Mouse (Mus musculus): ENCODE results near the gene App. TPM values are rescaled to one million over a fixed set of nuclear protein-coding genes. Genes with fewer than 3 reads are reported as not detected.

Gene App
- polyA plus RNA-seq, 1 experiment from 2014 or later = 132 TPM

DNA sequence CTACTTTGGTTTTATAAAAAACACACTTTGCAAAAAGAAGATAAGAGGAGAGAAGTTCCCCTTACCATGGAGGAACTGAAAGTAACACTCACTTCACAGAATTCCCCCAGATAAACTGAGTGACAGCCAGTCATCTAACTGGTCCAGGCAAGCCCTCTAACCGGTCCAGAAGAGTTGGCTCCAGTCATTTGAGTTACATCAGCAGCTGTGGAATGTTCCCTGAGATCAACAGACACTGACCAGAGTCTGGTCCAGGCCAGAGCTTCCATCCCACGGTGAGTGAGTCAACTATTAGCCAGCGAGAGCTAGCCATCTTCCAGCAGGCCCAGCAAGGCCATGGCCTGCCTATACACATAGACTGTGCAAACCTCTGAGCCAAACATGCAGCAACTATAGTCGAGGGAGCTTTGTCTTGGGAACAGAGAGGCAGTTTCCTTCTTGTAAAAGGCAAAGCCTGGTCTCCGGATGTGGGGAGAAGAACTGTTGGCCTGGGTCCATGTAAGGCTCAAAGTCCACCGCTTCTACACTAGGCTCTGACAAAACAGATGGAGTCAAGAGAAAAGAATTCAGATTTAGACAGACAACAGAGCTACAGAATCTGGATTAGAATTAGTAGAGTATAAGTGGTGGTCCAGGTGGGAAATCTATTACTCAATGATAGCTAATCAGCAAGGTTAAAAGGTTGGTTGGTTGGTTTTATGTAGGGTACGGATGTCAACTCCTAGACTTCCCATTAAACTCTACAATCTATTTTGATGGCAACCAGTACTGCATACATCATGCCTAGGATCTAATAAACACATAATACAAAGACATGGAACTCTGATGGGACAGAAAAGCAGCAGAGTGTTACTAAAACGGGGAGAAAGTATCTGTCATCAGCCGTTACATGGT, 24.7 kb downstream of the App start:
- DNase-seq (ENCODE audit: low spot score) (no peak), ATAC-seq (replicated peaks; ENCODE audit: low FRiP score, low TSS enrichment, low read depth) (no peak)
- 51% methylated on average over 9 of the region's 9 CpGs for WGBS
- H3K27ac ChIP-seq (ENCODE audit: low read depth) = peak overlapping the region; percentile 22; the same call in 1 of the 2 replicates
- H3K4me1 ChIP-seq (replicated peaks; ENCODE audit: control insufficient read depth, insufficient read depth, low read length) = peaks cover 22% of the 10 kb centered on the region
- no peaks in the 10 kb centered on the region for H3K27me3 ChIP-seq (replicated peaks; ENCODE audit: control insufficient read depth, insufficient read depth, low read length)
- H3K9me3 ChIP-seq (ENCODE audit: control insufficient read depth, low read length) = no peaks in the 10 kb centered on the region
- H3K4me2 ChIP-seq (ENCODE audit: low read length) = no peak overlapping the region
- H3K4me3 ChIP-seq (ENCODE audit: low read depth, low read length) = no peak overlapping the region
- H3K9ac ChIP-seq (ENCODE audit: low read length) = no peak overlapping the region
- no peaks in the 10 kb centered on the region for H3K36me3 ChIP-seq (ENCODE audit: control insufficient read depth, insufficient read depth, low read length)

DNA sequence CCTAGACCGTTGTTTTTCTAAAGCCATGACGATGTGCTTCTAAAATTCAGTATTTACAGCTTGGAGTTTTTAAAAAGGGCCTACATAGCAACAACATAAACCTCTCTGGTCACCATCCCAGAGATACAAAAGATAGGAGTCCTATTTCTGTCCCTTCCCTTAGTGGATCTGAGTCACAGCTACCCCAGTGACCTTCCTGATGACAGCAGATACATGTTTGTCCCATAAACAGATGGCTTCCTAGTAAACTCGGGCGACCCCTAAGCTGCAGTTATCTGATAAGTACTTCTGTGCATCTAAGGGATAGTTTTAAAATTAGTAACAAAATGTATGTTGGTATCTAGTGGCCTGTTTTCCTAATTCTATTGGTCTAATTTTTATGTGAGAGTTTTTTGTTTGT, 26.1 kb downstream of the App start:
- no peak overlapping the region for H3K4me3 ChIP-seq (ENCODE audit: low read depth, low read length)
- H3K27ac ChIP-seq (ENCODE audit: low read depth) = no peak overlapping the region
- DNase-seq (ENCODE audit: low spot score) (no peak), ATAC-seq (replicated peaks; ENCODE audit: low FRiP score, low TSS enrichment, low read depth) (no peak)
- 77% methylated on average over 4 of the region's 4 CpGs for WGBS
- H3K4me1 ChIP-seq (replicated peaks; ENCODE audit: control insufficient read depth, insufficient read depth, low read length) = peaks cover 22% of the 10 kb centered on the region
- no peaks in the 10 kb centered on the region for H3K9me3 ChIP-seq (ENCODE audit: control insufficient read depth, low read length)
- no peaks in the 10 kb centered on the region for H3K27me3 ChIP-seq (replicated peaks; ENCODE audit: control insufficient read depth, insufficient read depth, low read length)
- no peaks in the 10 kb centered on the region for H3K36me3 ChIP-seq (ENCODE audit: control insufficient read depth, insufficient read depth, low read length)
- H3K4me2 ChIP-seq (ENCODE audit: low read length) = no peak overlapping the region
- no peak overlapping the region for H3K9ac ChIP-seq (ENCODE audit: low read length)

DNA sequence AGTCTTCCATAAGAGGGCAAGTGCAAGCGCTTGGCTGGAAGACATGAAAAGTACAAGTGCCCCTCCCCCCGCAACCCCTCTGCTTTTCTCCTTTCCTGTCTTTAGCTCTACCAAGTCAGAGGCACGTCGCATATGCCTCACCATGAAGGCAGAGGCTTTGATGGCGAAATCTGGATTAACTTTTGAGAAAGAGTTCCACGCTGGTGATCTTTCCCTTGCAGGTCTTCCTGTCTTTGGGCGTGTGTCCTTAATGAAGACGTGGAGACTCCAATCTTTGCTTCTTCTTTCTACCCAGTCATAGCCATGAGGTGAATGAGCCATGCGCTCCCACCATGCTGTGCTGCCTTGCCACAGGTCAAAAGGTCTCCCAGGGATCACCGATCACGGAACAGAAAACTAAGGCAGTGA, 27.8 kb downstream of the App start:
- Histone ChIP-seq H3K4me1 (replicated peaks; ENCODE audit: control insufficient read depth, insufficient read depth, low read length) (peaks cover 10% of the 10 kb centered on the region), H3K27ac (ENCODE audit: low read depth) (no peak overlapping the region), H3K4me3 (ENCODE audit: low read depth, low read length) (no peak overlapping the region), H3K27me3 (replicated peaks; ENCODE audit: control insufficient read depth, insufficient read depth, low read length) (no peaks in the 10 kb centered on the region), H3K9me3 (ENCODE audit: control insufficient read depth, low read length) (no peaks in the 10 kb centered on the region), H3K36me3 (ENCODE audit: control insufficient read depth, insufficient read depth, low read length) (no peaks in the 10 kb centered on the region), H3K9ac (ENCODE audit: low read length) (no peak overlapping the region), H3K4me2 (ENCODE audit: low read length) (no peak overlapping the region)
- DNase-seq (ENCODE audit: low spot score) (no peak), ATAC-seq (replicated peaks; ENCODE audit: low FRiP score, low TSS enrichment, low read depth) (no peak)
- WGBS = 94% methylated on average over 11 of the region's 11 CpGs

DNA sequence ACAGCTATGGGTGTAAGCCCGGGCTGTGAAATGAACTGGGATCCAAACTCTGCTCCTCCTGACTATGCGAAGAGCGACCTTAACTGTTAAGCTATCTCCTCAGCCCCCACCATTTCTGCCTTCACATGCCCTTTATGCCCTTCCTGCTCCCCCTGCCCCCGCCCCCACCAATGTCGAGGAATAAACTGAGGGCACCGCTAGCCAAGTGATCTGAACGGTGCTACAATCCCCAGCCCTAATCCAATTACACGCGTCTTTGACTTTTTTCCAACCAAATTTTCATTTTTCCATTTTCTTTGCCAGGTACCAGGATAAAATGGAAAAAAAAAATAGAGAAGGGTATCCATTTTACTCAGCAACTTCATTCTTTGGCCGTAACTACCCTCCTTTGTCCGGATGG, 28.2 kb downstream of the App start:
- ATAC-seq (replicated peaks; ENCODE audit: low FRiP score, low TSS enrichment, low read depth) (0 out of 2 replicates have a peak, but pooled peaks have one; percentile 40), DNase-seq (ENCODE audit: low spot score) (no peak)
- Histone ChIP-seq H3K27ac (ENCODE audit: low read depth) (no peak overlapping the region), H3K27me3 (replicated peaks; ENCODE audit: control insufficient read depth, insufficient read depth, low read length) (no peaks in the 10 kb centered on the region), H3K4me3 (ENCODE audit: low read depth, low read length) (no peak overlapping the region), H3K4me1 (replicated peaks; ENCODE audit: control insufficient read depth, insufficient read depth, low read length) (peaks cover 10% of the 10 kb centered on the region), H3K9ac (ENCODE audit: low read length) (no peak overlapping the region), H3K36me3 (ENCODE audit: control insufficient read depth, insufficient read depth, low read length) (no peaks in the 10 kb centered on the region), H3K9me3 (ENCODE audit: control insufficient read depth, low read length) (no peaks in the 10 kb centered on the region), H3K4me2 (ENCODE audit: low read length) (no peak overlapping the region)
- 88% methylated on average over 11 of the region's 11 CpGs for WGBS

- no peak overlapping the region for H3K4me2 ChIP-seq (ENCODE audit: low read length)
- peaks cover 11% of the 10 kb centered on the region for H3K4me1 ChIP-seq (replicated peaks; ENCODE audit: control insufficient read depth, insufficient read depth, low read length)
- DNase-seq (ENCODE audit: low spot score) (no peak), ATAC-seq (replicated peaks; ENCODE audit: low FRiP score, low TSS enrichment, low read depth) (no peak)
- no peak overlapping the region for H3K27ac ChIP-seq (ENCODE audit: low read depth)
- no peaks in the 10 kb centered on the region for H3K27me3 ChIP-seq (replicated peaks; ENCODE audit: control insufficient read depth, insufficient read depth, low read length)
- WGBS = 73% methylated on average over 6 of the region's 6 CpGs
- H3K36me3 ChIP-seq (ENCODE audit: control insufficient read depth, insufficient read depth, low read length) = no peaks in the 10 kb centered on the region
- no peaks in the 10 kb centered on the region for H3K9me3 ChIP-seq (ENCODE audit: control insufficient read depth, low read length)
- no peak overlapping the region for H3K4me3 ChIP-seq (ENCODE audit: low read depth, low read length)
- no peak overlapping the region for H3K9ac ChIP-seq (ENCODE audit: low read length)
Measured at GRCm38 (mm10) chr16:85144401-85144800, 29.2 kb downstream of the App start.

DNA sequence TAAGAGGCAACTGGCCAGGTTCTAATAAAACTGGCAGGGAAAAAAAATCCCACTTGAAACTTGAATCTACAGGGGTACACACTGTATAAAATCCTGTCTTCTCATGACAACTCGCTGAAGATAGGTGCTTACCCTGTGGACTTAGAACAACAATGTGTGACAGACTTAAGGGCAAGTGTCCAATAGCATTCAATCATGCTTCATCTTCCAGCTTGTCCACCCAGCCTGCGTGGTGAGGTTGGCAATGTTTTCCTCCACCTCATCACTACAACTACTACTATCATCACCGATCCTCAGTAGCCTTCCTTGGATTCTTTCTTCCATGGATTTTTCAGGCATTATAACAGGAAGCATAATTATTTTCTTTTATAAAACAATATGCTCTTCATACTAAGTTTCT, 29.7 kb downstream of the App start:
- Histone ChIP-seq H3K27me3 (replicated peaks; ENCODE audit: control insufficient read depth, insufficient read depth, low read length) (no peaks in the 10 kb centered on the region), H3K9ac (ENCODE audit: low read length) (no peak overlapping the region), H3K4me2 (ENCODE audit: low read length) (no peak overlapping the region), H3K4me1 (replicated peaks; ENCODE audit: control insufficient read depth, insufficient read depth, low read length) (peaks cover 6% of the 10 kb centered on the region), H3K36me3 (ENCODE audit: control insufficient read depth, insufficient read depth, low read length) (no peaks in the 10 kb centered on the region), H3K4me3 (ENCODE audit: low read depth, low read length) (no peak overlapping the region), H3K27ac (ENCODE audit: low read depth) (no peak overlapping the region), H3K9me3 (ENCODE audit: control insufficient read depth, low read length) (no peaks in the 10 kb centered on the region)
- WGBS = 91% methylated on average over 3 of the region's 3 CpGs
- no peak for ATAC-seq (replicated peaks; ENCODE audit: low FRiP score, low TSS enrichment, low read depth)
- no peak for DNase-seq (ENCODE audit: low spot score)

DNA sequence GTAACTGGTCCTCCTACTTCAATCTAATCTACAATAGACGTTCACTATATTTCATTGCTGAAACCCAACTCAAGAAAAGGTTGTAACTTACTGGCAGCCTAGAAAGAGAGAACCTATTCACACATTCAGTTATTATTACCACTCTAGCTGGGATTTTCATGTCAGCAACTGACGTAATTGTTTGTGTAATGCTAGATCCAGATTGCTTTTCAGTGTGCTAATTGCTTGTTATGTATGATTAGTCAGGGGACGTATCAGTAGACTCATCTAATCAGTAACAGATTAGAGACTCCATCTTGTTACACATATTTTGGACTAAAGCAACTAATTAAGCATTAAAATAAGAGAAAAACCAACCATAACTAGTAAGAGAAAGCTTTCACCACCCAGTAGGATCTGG, 30.4 kb downstream of the App start:
- no peaks in the 10 kb centered on the region for H3K36me3 ChIP-seq (ENCODE audit: control insufficient read depth, insufficient read depth, low read length)
- no peak overlapping the region for H3K9ac ChIP-seq (ENCODE audit: low read length)
- DNase-seq (ENCODE audit: low spot score) (no peak), ATAC-seq (replicated peaks; ENCODE audit: low FRiP score, low TSS enrichment, low read depth) (no peak)
- no peaks in the 10 kb centered on the region for H3K27me3 ChIP-seq (replicated peaks; ENCODE audit: control insufficient read depth, insufficient read depth, low read length)
- no peak overlapping the region for H3K4me3 ChIP-seq (ENCODE audit: low read depth, low read length)
- 75% methylated on average over 3 of the region's 3 CpGs for WGBS
- H3K4me2 ChIP-seq (ENCODE audit: low read length) = no peak overlapping the region
- no peaks in the 10 kb centered on the region for H3K9me3 ChIP-seq (ENCODE audit: control insufficient read depth, low read length)
- H3K27ac ChIP-seq (ENCODE audit: low read depth) = no peak overlapping the region
- H3K4me1 ChIP-seq (replicated peaks; ENCODE audit: control insufficient read depth, insufficient read depth, low read length) = 0 out of 2 replicates have a peak, but pooled peaks cover 2% of the 10 kb centered on the region

DNA sequence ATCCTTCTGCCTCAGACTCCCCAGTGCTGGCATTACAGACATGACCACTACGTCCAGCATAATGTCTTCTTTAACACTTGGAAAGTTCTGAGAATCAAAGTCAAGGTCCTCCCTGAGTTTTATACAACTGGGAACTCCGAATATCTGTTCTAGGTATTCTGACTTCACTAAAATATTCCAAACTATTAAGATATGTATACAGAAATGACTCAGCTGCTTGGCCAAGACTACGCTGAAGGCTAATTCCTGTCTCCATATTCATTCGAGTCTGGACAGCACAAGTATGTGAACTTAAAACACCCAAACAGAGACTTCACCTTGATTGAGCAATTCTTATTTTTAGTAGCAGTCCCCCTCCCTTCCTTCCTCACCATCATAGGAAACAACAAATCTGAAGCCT, 32.2 kb downstream of the App start:
- DNase-seq (ENCODE audit: low spot score) (no peak), ATAC-seq (replicated peaks; ENCODE audit: low FRiP score, low TSS enrichment, low read depth) (no peak)
- Histone ChIP-seq H3K27me3 (replicated peaks; ENCODE audit: control insufficient read depth, insufficient read depth, low read length) (no peaks in the 10 kb centered on the region), H3K4me2 (ENCODE audit: low read length) (no peak overlapping the region), H3K36me3 (ENCODE audit: control insufficient read depth, insufficient read depth, low read length) (no peaks in the 10 kb centered on the region), H3K9me3 (ENCODE audit: control insufficient read depth, low read length) (no peaks in the 10 kb centered on the region), H3K4me1 (replicated peaks; ENCODE audit: control insufficient read depth, insufficient read depth, low read length) (0 out of 2 replicates have a peak, but pooled peaks cover 2% of the 10 kb centered on the region), H3K4me3 (ENCODE audit: low read depth, low read length) (no peak overlapping the region), H3K27ac (ENCODE audit: low read depth) (no peak overlapping the region), H3K9ac (ENCODE audit: low read length) (no peak overlapping the region)
- 64% methylated on average over 4 of the region's 4 CpGs for WGBS

DNA sequence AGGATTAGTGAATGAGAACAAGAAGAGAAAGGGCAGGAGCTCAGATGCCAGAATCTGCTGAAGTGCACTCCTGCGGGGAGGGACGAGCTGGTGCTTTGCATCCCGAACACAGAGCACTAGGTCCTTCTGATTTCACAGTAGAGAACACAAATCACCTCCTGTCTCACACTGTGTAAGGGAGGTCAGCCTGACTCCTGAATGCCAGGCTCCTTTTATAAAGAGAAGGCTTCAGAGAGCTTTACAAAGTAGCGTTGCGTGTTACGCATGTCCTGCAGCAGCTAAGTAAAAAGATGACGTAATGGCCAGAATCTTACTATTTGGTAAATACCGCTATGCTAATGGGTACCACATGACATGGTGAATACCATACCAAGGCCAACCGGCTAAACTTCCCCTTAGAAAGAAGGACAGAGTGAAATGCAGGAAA, 34.4 kb downstream of the App start:
- Histone ChIP-seq H3K4me2 (ENCODE audit: low read length) (no peak overlapping the region), H3K27me3 (replicated peaks; ENCODE audit: control insufficient read depth, insufficient read depth, low read length) (no peaks in the 10 kb centered on the region), H3K36me3 (ENCODE audit: control insufficient read depth, insufficient read depth, low read length) (no peaks in the 10 kb centered on the region), H3K9me3 (ENCODE audit: control insufficient read depth, low read length) (no peaks in the 10 kb centered on the region), H3K27ac (ENCODE audit: low read depth) (no peak overlapping the region), H3K4me1 (replicated peaks; ENCODE audit: control insufficient read depth, insufficient read depth, low read length) (peaks cover 7% of the 10 kb centered on the region), H3K4me3 (ENCODE audit: low read depth, low read length) (no peak overlapping the region), H3K9ac (ENCODE audit: low read length) (no peak overlapping the region)
- ATAC-seq (replicated peaks; ENCODE audit: low FRiP score, low TSS enrichment, low read depth) (no peak), DNase-seq (ENCODE audit: low spot score) (no peak)
- WGBS = 63% methylated on average over 9 of the region's 9 CpGs

All from intestine, embryonic 14.5 days (tissue).